Mouse (Mus musculus) heart, postnatal 0 days (tissue): Measurements from ENCODE around the gene Ncaph2.

Experiments used
- CTCF ChIP-seq: IDR thresholded peaks from 2 replicates; pipeline ENCODE4 v1.5.1; 2016; ENCODE audit warnings: antibody characterized with exemption, control low read depth, low read depth
- EP300 ChIP-seq: IDR thresholded peaks from 2 replicates; pipeline ENCODE4 v1.6.1; 2016; ENCODE audit warnings: antibody characterized with exemption, low read depth

DNA sequence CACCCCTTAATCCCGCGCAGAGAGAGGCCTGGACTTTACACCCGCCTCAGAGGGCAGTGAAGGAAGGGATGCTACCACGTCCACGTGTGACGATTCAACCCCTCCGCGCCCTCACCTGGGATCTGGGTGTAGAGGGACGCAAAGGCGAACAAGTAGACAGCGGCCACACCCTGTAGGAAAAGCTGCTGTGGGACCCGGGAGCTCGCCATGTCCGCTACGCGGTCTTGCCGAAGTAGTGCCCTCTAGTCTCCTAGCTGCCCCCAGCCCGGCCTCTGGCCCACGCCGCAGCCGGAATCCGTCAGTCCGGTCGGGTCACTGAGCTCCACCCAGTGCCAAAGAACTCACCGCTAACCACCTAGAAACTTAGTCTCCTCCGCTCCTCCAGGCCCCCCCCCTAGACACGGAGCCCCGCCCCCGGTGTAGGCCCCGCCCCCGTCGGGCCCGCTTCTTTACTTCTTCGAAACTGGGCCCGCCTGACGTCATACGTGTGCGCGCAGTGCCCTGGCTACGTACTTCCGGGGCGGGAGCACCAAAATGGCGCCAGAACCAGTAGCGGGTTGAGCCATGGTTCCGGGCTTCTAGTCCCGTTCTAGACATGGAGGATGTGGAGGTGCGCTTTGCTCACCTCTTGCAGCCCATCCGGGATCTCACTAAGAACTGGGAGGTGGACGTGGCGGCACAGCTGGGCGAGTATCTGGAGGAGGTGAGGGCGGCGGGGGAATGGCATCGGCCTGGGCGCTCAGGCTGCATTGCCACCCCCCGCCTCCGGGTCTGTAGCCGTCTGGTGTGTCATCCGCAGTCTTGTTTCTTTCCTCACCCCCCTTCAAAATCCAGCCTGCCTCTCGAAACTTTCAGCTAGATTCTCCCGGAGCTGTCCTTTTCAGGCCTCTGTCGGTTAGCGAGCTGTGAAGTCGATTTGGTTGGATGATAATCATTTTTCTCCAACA, at the start of gene Ncaph2, which contains the start of gene Lmf2:
- TF ChIP-seq CTCF (no peak), EP300 (0 out of 2 replicates have a peak, but pooled peaks have one; percentile 5)
